Mouse (Mus musculus) myocyte (in vitro differentiated cells): ENCODE results near the gene Cd151. TPM values are rescaled to one million over a fixed set of nuclear protein-coding genes. Genes with fewer than 3 reads are reported as not detected.

Source experiments
- H3K27me3 ChIP-seq: one replicate; pipeline ENCODE4 v1.6.1; 2011; ENCODE audit not compliant: control insufficient read depth, insufficient read depth, insufficient read length
- H3K36me3 ChIP-seq: one replicate; pipeline ENCODE4 v1.6.1; 2011; ENCODE audit not compliant: control insufficient read depth, insufficient read depth
- H3K4me2 ChIP-seq: one replicate; pipeline ENCODE4 v1.6.1; 2011; ENCODE audit warnings: low read depth, control low read depth
- H3K4me3 ChIP-seq: one replicate; pipeline ENCODE4 v1.5.1; 2011; ENCODE audit warnings: mild to moderate bottlenecking, control low read depth, moderate library complexity
- H3K79me2 ChIP-seq: one replicate; pipeline ENCODE4 v1.6.1; 2011; ENCODE audit not compliant: control insufficient read depth, insufficient read depth
- H3ac ChIP-seq: one replicate; pipeline ENCODE4 v1.6.1; 2011; ENCODE audit not compliant: control insufficient read depth, insufficient read length
- CEBPB ChIP-seq: IDR thresholded peaks from 2 replicates; pipeline ENCODE4 v1.6.1; 2011; ENCODE audit warnings: mild to moderate bottlenecking, moderate library complexity; ENCODE audit not compliant: poor library complexity, insufficient read depth, severe bottlenecking
- E2F4 ChIP-seq: IDR thresholded peaks from one replicate; pipeline ENCODE4 v1.6.1; 2011; ENCODE audit warnings: mild to moderate bottlenecking, control low read depth, moderate library complexity; ENCODE audit not compliant: insufficient read depth
- MAX ChIP-seq: IDR thresholded peaks from one replicate; pipeline ENCODE4 v1.6.1; 2011; ENCODE audit warnings: low read depth, mild to moderate bottlenecking, control low read depth
- MYOD1 ChIP-seq, 3 experiments: IDR thresholded peaks; one replicate each; pipeline ENCODE4 v1.6.1; 2011; ENCODE audit warnings: control low read depth in 2 of 3, low read depth in 2 of 3, mild to moderate bottlenecking in 2 of 3, moderate library complexity in 1 of 3; ENCODE audit not compliant: insufficient read length in 2 of 3, control insufficient read depth in 1 of 3
- MYOG ChIP-seq, 3 experiments: IDR thresholded peaks; one replicate each; pipeline ENCODE4 v1.6.1; 2011; ENCODE audit warnings: control low read depth in 2 of 3, low read depth in 2 of 3, mild to moderate bottlenecking in 2 of 3; ENCODE audit not compliant: insufficient read length in 2 of 3, control insufficient read depth in 1 of 3, insufficient read depth in 1 of 3
- POLR2A ChIP-seq: IDR thresholded peaks from one replicate; pipeline ENCODE4 v1.6.1; 2011; ENCODE audit warnings: low read depth, mild to moderate bottlenecking, control low read depth, moderate library complexity; ENCODE audit not compliant: insufficient read length
- POLR2AphosphoS2 ChIP-seq: IDR thresholded peaks from one replicate; pipeline ENCODE4 v1.6.1; 2011; ENCODE audit warnings: low read depth, control low read depth; ENCODE audit not compliant: insufficient read length
- REST ChIP-seq: IDR thresholded peaks from one replicate; pipeline ENCODE4 v1.6.1; 2011; ENCODE audit warnings: mild to moderate bottlenecking, control low read depth, moderate library complexity; ENCODE audit not compliant: insufficient read depth, insufficient read length
- SRF ChIP-seq: IDR thresholded peaks from one replicate; pipeline ENCODE4 v1.6.1; 2011; ENCODE audit warnings: low read depth; ENCODE audit not compliant: control insufficient read depth, insufficient read length
- TCF12 ChIP-seq: IDR thresholded peaks from one replicate; pipeline ENCODE4 v1.6.1; 2011; ENCODE audit warnings: mild to moderate bottlenecking, control low read depth; ENCODE audit not compliant: poor library complexity, insufficient read depth, severe bottlenecking
- TCF3 ChIP-seq: IDR thresholded peaks from one replicate; pipeline ENCODE4 v1.6.1; 2011; ENCODE audit warnings: low read depth, control low read depth; ENCODE audit not compliant: insufficient read length
- USF1 ChIP-seq: IDR thresholded peaks from one replicate; pipeline ENCODE4 v1.6.1; 2011; ENCODE audit warnings: low read depth, mild to moderate bottlenecking, control low read depth, moderate library complexity
- polyA plus RNA-seq: library from polyadenylated mRNA; unstranded; fragments of >200 nt; fragmentation: generic; extraction: Trizol; gene quantifications from one replicate; pipeline ENCODE4 v1.2.1, GENCODE M21; 2012; ENCODE audit warnings: missing spikeins

Gene Cd151
- polyA plus RNA-seq, 1 experiment = 267 TPM

GRCm38 (mm10) chr7:141506278-141506677, 39.1 kb downstream of the Cd151 start:
- Histone ChIP-seq H3K4me3 (no peak overlapping the region), H3K4me2 (no peak overlapping the region)

GRCm38 (mm10) chr7:141508160-141508559, 41.0 kb downstream of the Cd151 start:
- Histone ChIP-seq H3K4me2 (no peak overlapping the region), H3ac (no peak overlapping the region), H3K27me3 (no peaks in the 10 kb centered on the region), H3K4me3 (no peak overlapping the region), H3K79me2 (no peaks in the 10 kb centered on the region), H3K36me3 (no peaks in the 10 kb centered on the region)
- TF ChIP-seq E2F4 (no peak), TCF12 (no peak), USF1 (no peak), REST (no peak), POLR2A (no peak), POLR2AphosphoS2 (no peak), CEBPB (no peak), TCF3 (no peak), MYOG (IDR thresholded peaks at IDR 0.05; ENCODE audit: control insufficient read depth in 1 of 3, insufficient read depth in 1 of 3, insufficient read length in 2 of 3, low read depth in 2 of 3) (no peak), MYOD1 (IDR thresholded peaks at IDR 0.05; ENCODE audit: control insufficient read depth in 1 of 3, insufficient read length in 2 of 3, low read depth in 2 of 3) (no peak), SRF (no peak), MAX (no peak)

More at GRCm38 (mm10) chr7:141506278-141506677, 39.1 kb downstream of the Cd151 start:
- no peak for TF ChIP-seq POLR2A
- TF ChIP-seq TCF12 = no peak
- no peak for TF ChIP-seq MYOD1 (IDR thresholded peaks at IDR 0.05; ENCODE audit: control insufficient read depth in 1 of 3, insufficient read length in 2 of 3, low read depth in 2 of 3)
- TF ChIP-seq E2F4 = no peak
- no peak for TF ChIP-seq SRF
- no peak for TF ChIP-seq TCF3
- no peak for TF ChIP-seq USF1
- no peak for TF ChIP-seq POLR2AphosphoS2
- TF ChIP-seq MYOG (IDR thresholded peaks at IDR 0.05; ENCODE audit: control insufficient read depth in 1 of 3, insufficient read depth in 1 of 3, insufficient read length in 2 of 3, low read depth in 2 of 3) = no peak
- TF ChIP-seq CEBPB = no peak
- TF ChIP-seq REST = no peak
- no peak for TF ChIP-seq MAX
- Histone ChIP-seq H3K36me3 (no peaks in the 10 kb centered on the region), H3K79me2 (no peaks in the 10 kb centered on the region), H3K27me3 (no peaks in the 10 kb centered on the region), H3ac (no peak overlapping the region)

GRCm38 (mm10) chr7:141510196-141510595, 43.0 kb downstream of the Cd151 start:
- Histone ChIP-seq H3ac (no peak overlapping the region), H3K27me3 (no peaks in the 10 kb centered on the region), H3K4me3 (no peak overlapping the region), H3K36me3 (peaks cover 4% of the 10 kb centered on the region), H3K4me2 (no peak overlapping the region), H3K79me2 (no peaks in the 10 kb centered on the region)
- TF ChIP-seq MAX = no peak
- no peak for TF ChIP-seq MYOG (IDR thresholded peaks at IDR 0.05; ENCODE audit: control insufficient read depth in 1 of 3, insufficient read depth in 1 of 3, insufficient read length in 2 of 3, low read depth in 2 of 3)
- TF ChIP-seq TCF12 = no peak
- TF ChIP-seq CEBPB = no peak
- TF ChIP-seq REST = no peak
- no peak for TF ChIP-seq POLR2A
- TF ChIP-seq SRF = no peak
- TF ChIP-seq TCF3 = no peak

GRCm38 (mm10) chr7:141510681-141511191, 43.5 kb downstream of the Cd151 start:
- no peaks in the 10 kb centered on the region for H3K27me3 ChIP-seq
- TF ChIP-seq POLR2A (no peak), USF1 (no peak), TCF3 (no peak), E2F4 (no peak), SRF (no peak), REST (no peak), POLR2AphosphoS2 (no peak), TCF12 (no peak), MYOD1 (IDR thresholded peaks at IDR 0.05; ENCODE audit: control insufficient read depth in 1 of 3, insufficient read length in 2 of 3, low read depth in 2 of 3) (no peak), MYOG (IDR thresholded peaks at IDR 0.05; ENCODE audit: control insufficient read depth in 1 of 3, insufficient read depth in 1 of 3, insufficient read length in 2 of 3, low read depth in 2 of 3) (no peak), MAX (no peak), CEBPB (no peak)
- H3K4me2 ChIP-seq = no peak overlapping the region
- H3K36me3 ChIP-seq = peaks cover 4% of the 10 kb centered on the region
- no peak overlapping the region for H3ac ChIP-seq
- no peak overlapping the region for H3K4me3 ChIP-seq
- no peaks in the 10 kb centered on the region for H3K79me2 ChIP-seq

GRCm38 (mm10) chr7:141517638-141518037, 50.4 kb downstream of the Cd151 start:
- no peak for TF ChIP-seq MYOD1 (IDR thresholded peaks at IDR 0.05; ENCODE audit: control insufficient read depth in 1 of 3, insufficient read length in 2 of 3, low read depth in 2 of 3)
- TF ChIP-seq TCF3 = no peak
- no peak for TF ChIP-seq POLR2AphosphoS2
- no peak for TF ChIP-seq USF1
- no peak for TF ChIP-seq MYOG (IDR thresholded peaks at IDR 0.05; ENCODE audit: control insufficient read depth in 1 of 3, insufficient read depth in 1 of 3, insufficient read length in 2 of 3, low read depth in 2 of 3)
- TF ChIP-seq CEBPB = no peak
- TF ChIP-seq POLR2A = no peak
- Histone ChIP-seq H3K4me2 (no peak overlapping the region), H3K36me3 (peaks cover 9% of the 10 kb centered on the region), H3K27me3 (no peaks in the 10 kb centered on the region), H3K4me3 (no peak overlapping the region), H3K79me2 (no peaks in the 10 kb centered on the region), H3ac (no peak overlapping the region)
